Mouse (Mus musculus) CD4-positive, CD25-positive, alpha-beta regulatory T cell (primary cell): ENCODE measurements around the gene Sbsn. TPM values are rescaled to one million over a fixed set of nuclear protein-coding genes. Genes with fewer than 3 reads are reported as not detected.

Source experiments
- polyA plus RNA-seq: library from polyadenylated mRNA; unstranded; fragments of 100-300 nt; shearing (Covaris generic); gene quantifications from one replicate; pipeline ENCODE4 v1.2.1, GENCODE M21; 2017

The Sbsn gene
- 1.1 TPM for polyA plus RNA-seq

DNA sequence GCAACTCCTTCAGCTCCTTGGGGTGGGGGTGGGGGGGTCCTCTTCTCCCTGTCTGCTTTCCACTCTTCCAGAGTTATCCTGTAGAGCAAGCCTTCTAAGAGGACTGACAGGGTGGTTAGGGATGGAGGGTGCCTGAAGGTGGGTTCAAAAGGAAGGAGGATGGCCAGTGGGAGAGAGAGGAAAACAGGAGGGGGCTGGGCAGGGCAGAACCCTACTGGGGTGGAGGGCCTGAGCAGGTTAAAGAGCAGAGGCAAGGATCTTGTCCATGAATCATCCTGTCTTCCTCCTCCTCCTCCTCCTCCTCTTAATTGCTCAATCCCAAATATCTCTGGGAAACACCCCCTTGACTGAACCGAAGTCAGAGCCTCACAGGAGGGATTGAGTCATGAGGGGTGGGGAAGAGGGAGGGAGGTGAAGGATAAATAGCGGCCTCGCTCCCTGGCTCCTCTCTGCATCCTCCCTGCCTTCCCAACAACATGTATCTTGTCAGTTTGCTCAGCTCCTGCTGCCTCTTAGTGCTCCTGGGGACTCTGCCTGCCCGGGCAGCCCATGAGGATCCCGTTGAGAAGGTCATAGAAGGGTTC is at the start of gene Sbsn:
TSS of gene Sbsn (plus strand) at position 386 of the 584 bp plus-strand sequence.

DNA sequence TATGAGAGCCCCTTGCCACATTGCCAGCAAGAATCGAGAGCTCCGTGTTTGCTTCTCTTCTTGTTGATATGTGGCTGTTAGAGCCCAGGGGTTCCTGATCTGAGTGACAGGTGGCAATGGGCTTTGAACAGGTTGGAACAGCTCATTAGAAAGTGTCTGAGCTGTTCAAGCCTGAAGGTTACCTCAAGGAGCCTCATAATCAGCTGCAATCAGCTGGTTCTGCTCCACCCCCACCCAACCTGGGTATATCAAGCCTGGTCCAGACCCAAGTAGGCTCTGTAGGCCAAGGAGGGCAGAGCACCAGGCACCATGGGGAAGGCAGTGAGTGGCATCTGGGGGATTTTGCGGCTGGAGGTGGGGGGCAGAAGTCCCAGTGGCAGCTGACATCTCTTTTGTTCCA is 39.3 kb upstream of the Sbsn start, which contains the start of gene Atp4a:
TSS of gene Atp4a (plus strand) at position 268 of the 400 bp plus-strand sequence.

GRCm38 (mm10) chr7:30729396-30730063 is 21.7 kb upstream of the Sbsn start, which contains the start of gene Tmem147:
Gene Tmem147, minus strand, starts transcription at chr7:30729540.

DNA sequence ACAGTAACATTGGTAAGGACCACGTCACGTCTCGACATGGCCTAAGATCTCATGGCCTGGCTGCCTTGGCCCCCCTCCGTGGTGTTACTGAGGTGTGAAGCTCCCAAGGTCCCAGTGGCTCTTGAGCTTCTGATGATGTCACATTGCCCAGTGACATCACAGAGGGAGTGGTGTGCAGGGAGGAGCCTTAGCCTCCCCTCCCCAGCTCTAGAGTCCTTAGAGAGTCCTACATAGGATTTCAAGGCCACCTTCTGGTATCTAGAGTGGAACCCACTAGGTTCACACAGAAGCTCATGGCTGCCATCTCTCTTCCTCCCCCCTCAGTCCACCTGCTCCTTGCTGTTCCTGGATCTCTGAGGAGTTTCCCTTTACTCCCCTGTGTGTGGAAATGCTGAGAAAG is 7.7 kb upstream of the Sbsn start, which contains the start of gene Gapdhs:
TSS of gene Gapdhs (minus strand) at position 65 of the 400 bp plus-strand sequence.

DNA sequence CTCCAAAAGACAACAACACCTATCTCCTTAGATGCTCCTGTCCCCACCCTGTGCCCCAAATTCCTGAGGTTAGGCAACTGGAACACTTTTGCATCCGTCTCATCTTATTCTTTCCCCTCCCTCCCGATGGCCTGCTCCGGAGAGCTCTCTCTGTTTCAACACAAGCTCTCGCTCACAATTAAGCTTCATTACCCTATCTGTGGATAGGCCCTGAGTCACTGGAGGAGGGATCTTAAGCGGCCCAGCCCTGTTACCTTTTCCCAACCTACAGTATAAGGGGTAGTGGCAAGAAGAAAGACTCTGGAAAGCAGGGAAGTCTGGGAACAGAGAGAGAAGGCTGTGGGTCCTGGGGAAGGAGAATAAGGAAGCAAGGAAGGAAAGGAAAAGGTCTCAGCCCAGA is 12.2 kb downstream of the Sbsn start, which contains the start of gene Dmkn:
TSS of gene Dmkn (plus strand) at position 301 of the 400 bp plus-strand sequence.

DNA sequence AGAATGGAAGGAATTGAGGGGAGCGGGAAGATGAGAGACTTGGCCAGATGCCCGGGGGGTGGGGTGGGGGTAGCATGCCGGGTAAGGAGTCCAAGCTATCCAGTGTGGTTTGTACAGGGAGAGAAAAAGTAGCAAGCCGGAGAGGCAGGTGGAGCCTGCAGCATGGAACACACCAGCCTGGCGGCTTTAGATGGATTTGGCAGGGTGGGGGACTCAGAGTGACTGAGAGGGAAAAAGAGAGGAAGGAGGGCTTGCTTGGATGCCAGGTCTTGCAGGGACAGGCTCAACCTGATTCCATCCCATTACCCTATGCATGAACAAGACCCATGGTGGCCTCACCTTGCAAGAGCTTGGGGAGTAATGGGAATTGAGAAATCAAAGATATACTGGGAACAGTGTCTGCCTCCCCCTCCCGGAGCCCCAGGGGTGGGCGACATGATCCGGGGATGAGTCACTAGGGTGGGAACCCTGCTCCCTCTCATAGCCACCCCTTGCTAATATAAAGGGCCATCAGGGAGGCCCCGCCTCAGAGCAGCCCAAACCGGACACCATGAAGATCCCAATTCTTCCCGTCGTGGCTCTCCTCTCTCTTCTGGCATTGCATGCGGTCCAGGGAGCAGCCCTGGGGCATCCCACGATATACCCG is 36.2 kb downstream of the Sbsn start, which contains the start of gene Krtdap:
TSS of gene Krtdap (plus strand) at position 520 of the 646 bp plus-strand sequence.

Other genes with a start within 250 kb of the Sbsn start
- gene Arhgap33, start 216.4 kb upstream of the Sbsn start, polyA plus RNA-seq, result 1.2 TPM
- 4.2 TPM for gene Hspb6, start 199.3 kb upstream of the Sbsn start, polyA plus RNA-seq
- gene Proser3, start 199.2 kb upstream of the Sbsn start, polyA plus RNA-seq, result 9.9 TPM
- gene Lin37, start 191.6 kb upstream of the Sbsn start, polyA plus RNA-seq, result 89.4 TPM
- gene U2af1l4, start 188.2 kb upstream of the Sbsn start, polyA plus RNA-seq, result 47.2 TPM
- gene Gm49396, start 188.1 kb upstream of the Sbsn start, polyA plus RNA-seq, result 86.6 TPM
- gene Psenen, start 187.8 kb upstream of the Sbsn start, polyA plus RNA-seq, result 217 TPM
- gene Igflr1, start 186.0 kb upstream of the Sbsn start, polyA plus RNA-seq, result 150 TPM
- 15.9 TPM for gene Kmt2b, start 162.7 kb upstream of the Sbsn start, polyA plus RNA-seq
- 11.7 TPM for gene Zbtb32, start 152.6 kb upstream of the Sbsn start, polyA plus RNA-seq
- gene Upk1a, start 138.6 kb upstream of the Sbsn start, polyA plus RNA-seq, result 0.83 TPM
- 581 TPM for gene Cox6b1, start 125.3 kb upstream of the Sbsn start, polyA plus RNA-seq
- not detected for gene Etv2, start 115.6 kb upstream of the Sbsn start, polyA plus RNA-seq
- 204 TPM for gene Rbm42, start 101.2 kb upstream of the Sbsn start, polyA plus RNA-seq
- 37.3 TPM for gene Haus5, start 86.5 kb upstream of the Sbsn start, polyA plus RNA-seq
- gene Pmis2, start 79.9 kb upstream of the Sbsn start, polyA plus RNA-seq, result not detected
- gene 2200002J24Rik, start 52.5 kb upstream of the Sbsn start, polyA plus RNA-seq, result not detected
- not detected for gene Atp4a, start 39.3 kb upstream of the Sbsn start, polyA plus RNA-seq
- gene Tmem147, start 21.9 kb upstream of the Sbsn start, polyA plus RNA-seq, result 116 TPM
- 0.36 TPM for gene Gapdhs, start 7.8 kb upstream of the Sbsn start, polyA plus RNA-seq
- not detected for gene Dmkn, start 12.3 kb downstream of the Sbsn start, polyA plus RNA-seq
- gene Krtdap, start 36.4 kb downstream of the Sbsn start, polyA plus RNA-seq, result not detected
- gene Ffar2, start 72.3 kb downstream of the Sbsn start, polyA plus RNA-seq, result 0.26 TPM
- not detected for gene Ffar3, start 104.7 kb downstream of the Sbsn start, polyA plus RNA-seq
- gene Ffar1, start 110.1 kb downstream of the Sbsn start, polyA plus RNA-seq, result 0.07 TPM
- 4.2 TPM for gene Cd22, start 128.9 kb downstream of the Sbsn start, polyA plus RNA-seq
- 0.12 TPM for gene Mag, start 163.4 kb downstream of the Sbsn start, polyA plus RNA-seq
- gene Hamp2, start 173.2 kb downstream of the Sbsn start, polyA plus RNA-seq, result not detected
- gene Hamp, start 192.6 kb downstream of the Sbsn start, polyA plus RNA-seq, result not detected
- 11.1 TPM for gene Usf2, start 205.3 kb downstream of the Sbsn start, polyA plus RNA-seq
- gene Lsr, start 222.0 kb downstream of the Sbsn start, polyA plus RNA-seq, result 4.6 TPM
- 0.59 TPM for gene Fam187b, start 222.3 kb downstream of the Sbsn start, polyA plus RNA-seq